Mouse (Mus musculus): ENCODE results near the gene Ano6. TPM values are rescaled to one million over a fixed set of nuclear protein-coding genes. Genes with fewer than 3 reads are reported as not detected.

Ano6 gene
- polyA plus RNA-seq, 1 experiment: 54.5 TPM

DNA sequence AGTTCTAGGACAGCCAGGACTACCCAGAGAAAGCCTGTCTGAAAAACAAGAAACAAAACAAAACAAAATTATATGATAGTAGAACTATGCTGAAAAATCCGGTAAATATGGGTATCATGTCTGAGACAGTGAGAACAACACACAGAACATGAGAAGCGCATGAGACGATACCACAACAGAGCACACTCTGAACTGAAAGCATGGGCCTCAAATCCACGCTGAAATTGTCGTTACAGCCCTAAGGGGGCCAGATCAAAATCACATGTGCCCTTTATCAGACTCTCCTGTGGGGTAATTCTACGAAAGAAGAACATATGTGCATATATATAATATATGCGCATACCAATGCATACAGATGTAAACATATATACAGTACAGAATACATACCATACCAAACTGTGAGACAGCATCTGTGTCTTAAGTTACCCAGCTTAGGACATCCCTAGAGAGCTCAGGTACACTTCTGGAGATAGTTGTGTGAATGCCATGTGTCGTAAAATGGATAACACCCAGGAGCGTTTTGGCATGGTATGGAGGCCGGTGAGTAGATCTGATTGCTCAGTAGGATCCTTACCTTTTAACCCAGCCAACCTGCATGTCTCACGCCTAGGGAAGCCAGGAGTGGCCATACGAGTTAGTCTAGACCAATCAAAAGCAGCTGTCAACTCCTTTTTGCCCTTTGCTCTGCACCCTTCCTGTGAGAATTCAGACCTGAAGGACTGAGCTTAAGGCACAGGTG is 31.8 kb upstream of the Ano6 start:
- Histone ChIP-seq H3K79me2 (ENCODE audit: control insufficient read depth, insufficient read depth) (no peaks in the 10 kb centered on the region), H3ac (ENCODE audit: control insufficient read depth, insufficient read length) (no peak overlapping the region), H3K4me3 (no peak overlapping the region), H3K4me2 (ENCODE audit: low read depth) (no peak overlapping the region), H3K27me3 (ENCODE audit: control insufficient read depth, insufficient read depth, insufficient read length) (no peaks in the 10 kb centered on the region), H3K36me3 (ENCODE audit: control insufficient read depth, insufficient read depth) (no peaks in the 10 kb centered on the region)
- TF ChIP-seq TCF3 (IDR thresholded peaks at IDR 0.05; ENCODE audit: insufficient read length, low read depth) (no peak), REST (IDR thresholded peaks at IDR 0.05; ENCODE audit: insufficient read depth, insufficient read length) (no peak), POLR2AphosphoS2 (IDR thresholded peaks at IDR 0.05; ENCODE audit: insufficient read length, low read depth) (no peak), TCF12 (IDR thresholded peaks at IDR 0.05; ENCODE audit: insufficient read depth, poor library complexity, severe bottlenecking) (no peak), E2F4 (IDR thresholded peaks at IDR 0.05; ENCODE audit: insufficient read depth) (no peak), CEBPB (IDR thresholded peaks at IDR 0.05; ENCODE audit: insufficient read depth, poor library complexity, severe bottlenecking) (no peak), MYOG (IDR thresholded peaks at IDR 0.05; ENCODE audit: control insufficient read depth in 1 of 3, insufficient read depth in 1 of 3, insufficient read length in 2 of 3, low read depth in 2 of 3) (no peak), USF1 (IDR thresholded peaks at IDR 0.05; ENCODE audit: low read depth) (no peak), POLR2A (IDR thresholded peaks at IDR 0.05; ENCODE audit: insufficient read length, low read depth) (no peak), SRF (IDR thresholded peaks at IDR 0.05; ENCODE audit: control insufficient read depth, insufficient read length, low read depth) (no peak), MYOD1 (IDR thresholded peaks at IDR 0.05; ENCODE audit: control insufficient read depth in 1 of 3, insufficient read length in 2 of 3, low read depth in 2 of 3) (no peak), MAX (IDR thresholded peaks at IDR 0.05; ENCODE audit: low read depth) (no peak)

DNA sequence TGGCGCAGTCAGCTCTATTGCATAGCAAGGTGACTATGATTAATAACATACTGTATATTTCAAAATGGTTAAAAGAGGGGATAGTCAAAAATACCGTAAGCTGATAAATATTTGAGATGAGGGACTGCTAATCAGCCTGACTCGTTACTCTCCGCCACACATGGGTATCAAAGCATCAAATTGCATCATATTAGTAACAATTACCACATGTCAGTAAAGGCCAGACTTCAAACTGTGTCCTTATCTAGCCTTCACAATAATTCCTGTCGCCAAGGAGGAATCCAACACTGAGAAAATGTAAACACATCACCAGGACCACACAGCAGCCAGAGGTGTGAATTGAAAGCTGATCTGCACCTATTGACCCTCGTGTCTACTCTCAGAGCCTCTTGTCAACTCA is 30.8 kb upstream of the Ano6 start:
- Histone ChIP-seq H3K4me3 (no peak overlapping the region), H3ac (ENCODE audit: control insufficient read depth, insufficient read length) (no peak overlapping the region), H3K4me2 (ENCODE audit: low read depth) (no peak overlapping the region), H3K36me3 (ENCODE audit: control insufficient read depth, insufficient read depth) (no peaks in the 10 kb centered on the region), H3K27me3 (ENCODE audit: control insufficient read depth, insufficient read depth, insufficient read length) (no peaks in the 10 kb centered on the region), H3K79me2 (ENCODE audit: control insufficient read depth, insufficient read depth) (no peaks in the 10 kb centered on the region)
- no peak for TF ChIP-seq POLR2AphosphoS2 (IDR thresholded peaks at IDR 0.05; ENCODE audit: insufficient read length, low read depth)
- no peak for TF ChIP-seq REST (IDR thresholded peaks at IDR 0.05; ENCODE audit: insufficient read depth, insufficient read length)
- TF ChIP-seq TCF3 (IDR thresholded peaks at IDR 0.05; ENCODE audit: insufficient read length, low read depth): no peak
- no peak for TF ChIP-seq MYOD1 (IDR thresholded peaks at IDR 0.05; ENCODE audit: control insufficient read depth in 1 of 3, insufficient read length in 2 of 3, low read depth in 2 of 3)
- TF ChIP-seq SRF (IDR thresholded peaks at IDR 0.05; ENCODE audit: control insufficient read depth, insufficient read length, low read depth): no peak
- TF ChIP-seq POLR2A (IDR thresholded peaks at IDR 0.05; ENCODE audit: insufficient read length, low read depth): no peak
- TF ChIP-seq MYOG (IDR thresholded peaks at IDR 0.05; ENCODE audit: control insufficient read depth in 1 of 3, insufficient read depth in 1 of 3, insufficient read length in 2 of 3, low read depth in 2 of 3): no peak
- TF ChIP-seq MAX (IDR thresholded peaks at IDR 0.05; ENCODE audit: low read depth): no peak
- TF ChIP-seq E2F4 (IDR thresholded peaks at IDR 0.05; ENCODE audit: insufficient read depth): no peak
- no peak for TF ChIP-seq TCF12 (IDR thresholded peaks at IDR 0.05; ENCODE audit: insufficient read depth, poor library complexity, severe bottlenecking)
- no peak for TF ChIP-seq USF1 (IDR thresholded peaks at IDR 0.05; ENCODE audit: low read depth)
- TF ChIP-seq CEBPB (IDR thresholded peaks at IDR 0.05; ENCODE audit: insufficient read depth, poor library complexity, severe bottlenecking): no peak

DNA sequence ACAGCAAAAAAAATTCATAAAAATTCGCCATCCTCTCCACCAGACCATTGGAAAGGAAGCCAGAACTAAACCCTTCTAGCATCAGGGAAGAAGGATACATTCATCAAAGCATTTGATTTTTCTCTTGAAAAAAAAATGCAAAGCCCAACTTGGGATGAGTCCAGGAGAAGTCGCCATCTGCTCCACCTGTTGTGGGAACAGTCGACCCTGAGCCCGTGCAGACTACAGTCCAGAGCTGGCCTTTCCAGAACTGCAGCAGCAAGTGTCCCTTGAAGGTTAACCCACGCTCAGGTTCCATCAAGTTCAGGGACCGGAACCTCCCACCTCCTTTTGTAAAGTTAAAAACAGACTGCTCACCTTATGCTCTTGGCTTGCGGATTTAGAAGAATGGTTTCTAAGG is 29.2 kb upstream of the Ano6 start:
- TF ChIP-seq MYOD1 (IDR thresholded peaks at IDR 0.05; ENCODE audit: control insufficient read depth in 1 of 3, insufficient read length in 2 of 3, low read depth in 2 of 3): peak in 2 of 3 experiments; percentile 52 to 64
- TF ChIP-seq REST (IDR thresholded peaks at IDR 0.05; ENCODE audit: insufficient read depth, insufficient read length): no peak
- peak in 2 of 3 experiments; percentile 16 to 74 for TF ChIP-seq MYOG (IDR thresholded peaks at IDR 0.05; ENCODE audit: control insufficient read depth in 1 of 3, insufficient read depth in 1 of 3, insufficient read length in 2 of 3, low read depth in 2 of 3)
- no peaks in the 10 kb centered on the region for H3K27me3 ChIP-seq (ENCODE audit: control insufficient read depth, insufficient read depth, insufficient read length)
- H3ac ChIP-seq (ENCODE audit: control insufficient read depth, insufficient read length): no peak overlapping the region
- no peaks in the 10 kb centered on the region for H3K36me3 ChIP-seq (ENCODE audit: control insufficient read depth, insufficient read depth)
- H3K4me2 ChIP-seq (ENCODE audit: low read depth): no peak overlapping the region
- H3K4me3 ChIP-seq: no peak overlapping the region
- no peaks in the 10 kb centered on the region for H3K79me2 ChIP-seq (ENCODE audit: control insufficient read depth, insufficient read depth)

DNA sequence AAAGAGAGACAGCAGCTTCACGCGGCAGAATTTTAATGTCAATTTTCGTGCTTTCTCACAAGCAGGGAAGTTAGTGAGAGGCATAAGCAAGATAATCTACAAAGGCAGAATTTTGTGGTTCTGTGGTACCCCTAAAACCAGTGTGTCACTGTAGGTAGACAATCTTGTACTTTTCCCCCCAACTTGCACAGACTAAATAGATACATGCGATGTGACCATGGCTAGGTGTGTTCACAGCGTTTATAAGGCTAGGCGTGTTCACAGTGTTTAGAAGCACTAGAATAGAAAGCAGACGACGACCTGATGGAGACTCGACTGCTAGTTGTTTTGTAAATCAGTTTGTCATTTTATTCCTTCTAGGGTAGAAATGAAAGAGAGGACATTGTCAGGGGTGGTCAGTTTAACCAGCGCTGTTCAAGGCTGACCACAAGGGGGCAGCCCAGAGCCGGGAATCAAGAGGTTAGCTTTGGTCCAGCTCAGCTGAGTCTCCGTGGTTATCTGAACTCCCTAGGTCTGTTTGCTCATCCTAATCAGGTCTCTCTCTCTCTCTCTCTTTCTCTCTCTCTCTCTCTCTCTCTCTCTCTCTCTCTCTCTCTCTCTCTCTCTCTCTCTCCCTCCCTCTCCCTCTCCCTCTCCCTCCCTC is 27.9 kb upstream of the Ano6 start:
- H3K4me2 ChIP-seq (ENCODE audit: low read depth): peak overlapping the region; percentile 65
- H3K36me3 ChIP-seq (ENCODE audit: control insufficient read depth, insufficient read depth): no peaks in the 10 kb centered on the region
- H3K4me3 ChIP-seq: no peak overlapping the region
- no peak overlapping the region for H3ac ChIP-seq (ENCODE audit: control insufficient read depth, insufficient read length)
- H3K27me3 ChIP-seq (ENCODE audit: control insufficient read depth, insufficient read depth, insufficient read length): no peaks in the 10 kb centered on the region
- no peaks in the 10 kb centered on the region for H3K79me2 ChIP-seq (ENCODE audit: control insufficient read depth, insufficient read depth)
- TF ChIP-seq TCF3 (IDR thresholded peaks at IDR 0.05; ENCODE audit: insufficient read length, low read depth) (no peak), MYOG (IDR thresholded peaks at IDR 0.05; ENCODE audit: control insufficient read depth in 1 of 3, insufficient read depth in 1 of 3, insufficient read length in 2 of 3, low read depth in 2 of 3) (no peak), MYOD1 (IDR thresholded peaks at IDR 0.05; ENCODE audit: control insufficient read depth in 1 of 3, insufficient read length in 2 of 3, low read depth in 2 of 3) (no peak), SRF (IDR thresholded peaks at IDR 0.05; ENCODE audit: control insufficient read depth, insufficient read length, low read depth) (no peak), CEBPB (IDR thresholded peaks at IDR 0.05; ENCODE audit: insufficient read depth, poor library complexity, severe bottlenecking) (no peak), E2F4 (IDR thresholded peaks at IDR 0.05; ENCODE audit: insufficient read depth) (no peak), MAX (IDR thresholded peaks at IDR 0.05; ENCODE audit: low read depth) (no peak), POLR2A (IDR thresholded peaks at IDR 0.05; ENCODE audit: insufficient read length, low read depth) (no peak), POLR2AphosphoS2 (IDR thresholded peaks at IDR 0.05; ENCODE audit: insufficient read length, low read depth) (no peak), REST (IDR thresholded peaks at IDR 0.05; ENCODE audit: insufficient read depth, insufficient read length) (no peak), TCF12 (IDR thresholded peaks at IDR 0.05; ENCODE audit: insufficient read depth, poor library complexity, severe bottlenecking) (no peak), USF1 (IDR thresholded peaks at IDR 0.05; ENCODE audit: low read depth) (no peak)

Data from myocyte (in vitro differentiated cells).